Mouse (Mus musculus) midbrain, embryonic 14.5 days (tissue): ENCODE data around the gene Tmem44. TPM values are rescaled to one million over a fixed set of nuclear protein-coding genes. Genes with fewer than 3 reads are reported as not detected.

Source experiments
- ATAC-seq: fragments of 200-750 bp; cut with Nextera tagmentation; 2 replicates; pipeline ENCODE4 v1.8.0; 2017; ENCODE audit warnings: moderate number of reproducible peaks, moderate library complexity; ENCODE audit not compliant: low FRiP score, low TSS enrichment
- DNase-seq: peaks from one replicate; pipeline ENCODE4 v3.0.0-alpha.2; 2015
- H3K27ac ChIP-seq: fragments of 300-500 bp; sonication (generic); replicated peaks from 2 replicates; pipeline ENCODE4 v1.5.1; 2014; ENCODE audit warnings: mild to moderate bottlenecking, low read depth, low read length, moderate library complexity
- H3K27me3 ChIP-seq: fragments of 300-500 bp; sonication (generic); 2 replicates; pipeline ENCODE4 v1.6.1; 2014; ENCODE audit warnings: low read length, control low read depth, mixed read lengths; ENCODE audit not compliant: control insufficient read depth, insufficient read depth
- H3K36me3 ChIP-seq: fragments of 300-500 bp; sonication (generic); 2 replicates; pipeline ENCODE4 v1.6.1; 2014; ENCODE audit warnings: low read length, control low read depth; ENCODE audit not compliant: control insufficient read depth, insufficient read depth
- H3K4me1 ChIP-seq: fragments of 300-500 bp; sonication (generic); 2 replicates; pipeline ENCODE4 v1.6.1; 2014; ENCODE audit warnings: mild to moderate bottlenecking, antibody characterized with exemption, low read length, control low read depth; ENCODE audit not compliant: control insufficient read depth, insufficient read depth
- H3K4me2 ChIP-seq: fragments of 300-500 bp; sonication (generic); 2 replicates; pipeline ENCODE4 v1.6.1; 2014; ENCODE audit warnings: mild to moderate bottlenecking, low read length, moderate library complexity
- H3K4me3 ChIP-seq: fragments of 300-500 bp; sonication (generic); replicated peaks from 2 replicates; pipeline ENCODE4 v1.5.1; 2014; ENCODE audit warnings: low read depth, low read length
- H3K9ac ChIP-seq: fragments of 300-500 bp; sonication (generic); replicated peaks from 2 replicates; pipeline ENCODE4 v1.6.1; 2014; ENCODE audit warnings: mild to moderate bottlenecking, low read length, moderate library complexity
- H3K9me3 ChIP-seq: fragments of 300-500 bp; sonication (generic); 2 replicates; pipeline ENCODE4 v1.6.1; 2016; ENCODE audit warnings: low read length, control low read depth, mixed read lengths; ENCODE audit not compliant: control insufficient read depth
- WGBS: fragments of 180-500 bp; shearing (Covaris S2); extraction: QIAGEN DNeasy Blood & Tissue Kit; methylation state at CpG from one replicate; pipeline ENCODE4 v1.1.7; 2014; 5-methylcytosine and 5-hydroxymethylcytosine counted together
- polyA plus RNA-seq: library from polyadenylated mRNA; unstranded; fragments of >200 nt; fragmentation: Nextera tagmentation; extraction: Ambion mirVana; gene quantifications from 2 replicates; pipeline ENCODE4 v1.2.1, GENCODE M21; 2014

Gene Tmem44
- polyA plus RNA-seq, 1 experiment from 2014 or later = 76.3 TPM

GRCm38 (mm10) chr16:30530815-30531214, 19.8 kb downstream of the Tmem44 start:
- Histone ChIP-seq H3K4me3 (no peak overlapping the region), H3K27me3 (no peaks in the 10 kb centered on the region), H3K4me1 (no peaks in the 10 kb centered on the region), H3K4me2 (no peak overlapping the region), H3K36me3 (peaks cover 53% of the 10 kb centered on the region), H3K9ac (no peak overlapping the region), H3K27ac (no peak overlapping the region), H3K9me3 (no peaks in the 10 kb centered on the region)
- DNase-seq (peak; percentile 70), ATAC-seq (no peak)
- 56% methylated on average over 4 of the region's 4 CpGs for WGBS

GRCm38 (mm10) chr16:30528386-30528785, 22.3 kb downstream of the Tmem44 start:
- DNase-seq (no peak), ATAC-seq (no peak)
- Histone ChIP-seq H3K9me3 (no peaks in the 10 kb centered on the region), H3K27ac (no peak overlapping the region), H3K4me1 (no peaks in the 10 kb centered on the region), H3K27me3 (no peaks in the 10 kb centered on the region), H3K4me3 (no peak overlapping the region), H3K36me3 (peaks cover 51% of the 10 kb centered on the region), H3K9ac (no peak overlapping the region), H3K4me2 (no peak overlapping the region)
- 85% methylated on average over 8 of the region's 8 CpGs for WGBS

- no peak overlapping the region for H3K4me3 ChIP-seq
- H3K27ac ChIP-seq = no peak overlapping the region
- H3K4me2 ChIP-seq = no peak overlapping the region
- H3K36me3 ChIP-seq = peaks cover 53% of the 10 kb centered on the region
- WGBS = 74% methylated on average over 2 of the region's 2 CpGs
- H3K9ac ChIP-seq = no peak overlapping the region
- DNase-seq = no peak
- H3K9me3 ChIP-seq = no peaks in the 10 kb centered on the region
- H3K4me1 ChIP-seq = no peaks in the 10 kb centered on the region
- H3K27me3 ChIP-seq = no peaks in the 10 kb centered on the region
- ATAC-seq = no peak
These were observed 22.8 kb downstream of the Tmem44 start for GRCm38 (mm10) chr16:30527889-30528288.

GRCm38 (mm10) chr16:30525756-30526155, 24.9 kb downstream of the Tmem44 start:
- no peaks in the 10 kb centered on the region for H3K27me3 ChIP-seq
- no peak for DNase-seq
- no peak overlapping the region for H3K27ac ChIP-seq
- H3K9ac ChIP-seq = no peak overlapping the region
- no peaks in the 10 kb centered on the region for H3K4me1 ChIP-seq
- H3K36me3 ChIP-seq = peaks cover 70% of the 10 kb centered on the region
- H3K9me3 ChIP-seq = no peaks in the 10 kb centered on the region
- ATAC-seq = no peak
- no peak overlapping the region for H3K4me3 ChIP-seq
- WGBS = 90% methylated on average over 14 of the region's 14 CpGs
- no peak overlapping the region for H3K4me2 ChIP-seq

- H3K27ac ChIP-seq = no peak overlapping the region
- no peaks in the 10 kb centered on the region for H3K27me3 ChIP-seq
- no peaks in the 10 kb centered on the region for H3K9me3 ChIP-seq
- H3K4me1 ChIP-seq = no peaks in the 10 kb centered on the region
- H3K4me2 ChIP-seq = no peak overlapping the region
- DNase-seq (no peak), ATAC-seq (no peak)
- peaks cover 63% of the 10 kb centered on the region for H3K36me3 ChIP-seq
- no peak overlapping the region for H3K4me3 ChIP-seq
- H3K9ac ChIP-seq = no peak overlapping the region
- 91% methylated on average over 6 of the region's 6 CpGs for WGBS
These were observed 26.2 kb downstream of the Tmem44 start for GRCm38 (mm10) chr16:30524481-30524880.

GRCm38 (mm10) chr16:30522253-30522940, 28.2 kb downstream of the Tmem44 start:
- no peak for ATAC-seq

GRCm38 (mm10) chr16:30521147-30521546, 29.5 kb downstream of the Tmem44 start:
- no peak overlapping the region for H3K27ac ChIP-seq
- H3K27me3 ChIP-seq = no peaks in the 10 kb centered on the region
- H3K9ac ChIP-seq = no peak overlapping the region
- no peak overlapping the region for H3K4me2 ChIP-seq
- H3K36me3 ChIP-seq = peaks cover 60% of the 10 kb centered on the region
- no peaks in the 10 kb centered on the region for H3K4me1 ChIP-seq
- no peak overlapping the region for H3K4me3 ChIP-seq
- WGBS = 62% methylated on average over 3 of the region's 3 CpGs
- no peaks in the 10 kb centered on the region for H3K9me3 ChIP-seq
- DNase-seq (no peak), ATAC-seq (no peak)

More at GRCm38 (mm10) chr16:30522253-30522940, 28.2 kb downstream of the Tmem44 start:
- 66% methylated on average over 10 of the region's 10 CpGs for WGBS
- Histone ChIP-seq H3K9ac (no peak overlapping the region), H3K27ac (no peak overlapping the region), H3K4me3 (no peak overlapping the region), H3K36me3 (peaks cover 57% of the 10 kb centered on the region), H3K9me3 (no peaks in the 10 kb centered on the region), H3K4me1 (no peaks in the 10 kb centered on the region), H3K4me2 (no peak overlapping the region), H3K27me3 (no peaks in the 10 kb centered on the region)
- no peak for DNase-seq

GRCm38 (mm10) chr16:30520361-30520823, 30.2 kb downstream of the Tmem44 start:
- 31% methylated on average over 9 of the region's 9 CpGs for WGBS
- peaks cover 3% of the 10 kb centered on the region; the same call in 1 of the 2 replicates for H3K9me3 ChIP-seq
- H3K4me2 ChIP-seq = no peak overlapping the region
- no peaks in the 10 kb centered on the region for H3K4me1 ChIP-seq
- ATAC-seq (no peak), DNase-seq (peak; percentile 89)
- H3K27ac ChIP-seq = no peak overlapping the region
- H3K9ac ChIP-seq = no peak overlapping the region
- H3K4me3 ChIP-seq = no peak overlapping the region
- H3K36me3 ChIP-seq = peaks cover 58% of the 10 kb centered on the region
- H3K27me3 ChIP-seq = no peaks in the 10 kb centered on the region

GRCm38 (mm10) chr16:30518635-30519034, 32.0 kb downstream of the Tmem44 start:
- Histone ChIP-seq H3K9ac (no peak overlapping the region), H3K9me3 (peaks cover 5% of the 10 kb centered on the region; the same call in 1 of the 2 replicates), H3K27me3 (no peaks in the 10 kb centered on the region), H3K4me1 (no peaks in the 10 kb centered on the region), H3K4me3 (no peak overlapping the region), H3K4me2 (no peak overlapping the region), H3K27ac (no peak overlapping the region), H3K36me3 (peaks cover 59% of the 10 kb centered on the region)
- ATAC-seq (no peak), DNase-seq (no peak)
- WGBS = 87% methylated on average over 9 of the region's 9 CpGs
